Mouse (Mus musculus) heart, embryonic 14.5 days (tissue): ENCODE measurements at regions not wholly inside any gene's neighbourhood (a gene's known extent, or its start where the extent isn't known, plus 50 kb on each side); places are given as distances from the start of the nearest gene placed in this dataset.

Source experiments
- ATAC-seq: fragments of 200-750 bp; cut with Nextera tagmentation; 2 replicates; pipeline ENCODE4 v1.8.0; 2017; ENCODE audit warnings: low read depth, moderate TSS enrichment; ENCODE audit not compliant: insufficient number of reproducible peaks, insufficient read depth, low FRiP score
- H3K27ac ChIP-seq, 2 experiments: fragments of 200-500 bp in 1 of 2; fragments of 300-500 bp in 1 of 2; sonication (generic) in 1 of 2; replicated peaks in 1 of 2; 2 replicates each; pipeline ENCODE4 v1.5.1; 2012 to 2014; ENCODE audit warnings: low read depth in 2 of 2, low read length in 2 of 2, control low read depth in 1 of 2, mild to moderate bottlenecking in 1 of 2, mixed read lengths in 1 of 2; ENCODE audit not compliant: control insufficient read depth in 1 of 2, insufficient read depth in 1 of 2
- H3K27me3 ChIP-seq: fragments of 300-500 bp; sonication (generic); 2 replicates; pipeline ENCODE4 v1.6.1; 2014; ENCODE audit warnings: mild to moderate bottlenecking, low read length, control low read depth; ENCODE audit not compliant: control insufficient read depth, insufficient read depth
- H3K36me3 ChIP-seq: fragments of 300-500 bp; sonication (generic); 2 replicates; pipeline ENCODE4 v1.6.1; 2014; ENCODE audit warnings: mild to moderate bottlenecking, control low read depth, low read length, mixed read lengths; ENCODE audit not compliant: control insufficient read depth, insufficient read depth
- H3K4me1 ChIP-seq, 2 experiments: fragments of 200-500 bp in 1 of 2; fragments of 300-500 bp in 1 of 2; sonication (generic) in 1 of 2; 2 replicates each; pipeline ENCODE4 v1.6.1; 2012 to 2014; ENCODE audit warnings: low read length in 2 of 2, control low read depth in 1 of 2, mixed read lengths in 1 of 2; ENCODE audit not compliant: control insufficient read depth in 2 of 2, insufficient read depth in 2 of 2
- H3K4me2 ChIP-seq: fragments of 300-500 bp; sonication (generic); 2 replicates; pipeline ENCODE4 v1.6.1; 2014; ENCODE audit warnings: mild to moderate bottlenecking, low read length
- H3K4me3 ChIP-seq, 2 experiments: fragments of 200-500 bp in 1 of 2; fragments of 300-500 bp in 1 of 2; sonication (generic) in 1 of 2; 2 replicates each; pipeline ENCODE4 v1.5.1; 2012 to 2014; ENCODE audit warnings: low read length in 2 of 2, mild to moderate bottlenecking in 2 of 2, control low read depth in 1 of 2, low read depth in 1 of 2, moderate library complexity in 1 of 2; ENCODE audit not compliant: control insufficient read depth in 1 of 2, insufficient read depth in 1 of 2
- H3K9ac ChIP-seq: fragments of 300-500 bp; sonication (generic); 2 replicates; pipeline ENCODE4 v1.6.1; 2014; ENCODE audit warnings: mild to moderate bottlenecking, low read length
- H3K9me3 ChIP-seq: fragments of 300-500 bp; sonication (generic); 2 replicates; pipeline ENCODE4 v1.6.1; 2016; ENCODE audit warnings: low read length, control low read depth; ENCODE audit not compliant: control insufficient read depth
- WGBS: fragments of 180-500 bp; shearing (Covaris S2); extraction: QIAGEN DNeasy Blood & Tissue Kit; methylation state at CpG from one replicate; pipeline ENCODE4 v1.1.7; 2014; 5-methylcytosine and 5-hydroxymethylcytosine counted together

- no peak overlapping the region for H3K4me2 ChIP-seq
- H3K27ac ChIP-seq = no peak overlapping the region
- H3K9me3 ChIP-seq = no peaks in the 10 kb centered on the region
- ATAC-seq = no peak
- no peak overlapping the region for H3K9ac ChIP-seq
- H3K27me3 ChIP-seq = no peaks in the 10 kb centered on the region
- H3K36me3 ChIP-seq = no peaks in the 10 kb centered on the region
- H3K4me3 ChIP-seq = no peak overlapping the region
- H3K4me1 ChIP-seq = no peaks in the 10 kb centered on the region
- 94% methylated on average over 4 of the region's 4 CpGs for WGBS
Measured at GRCm38 (mm10) chr2:75427936-75428458, 231.1 kb upstream of the Hnrnpa3 start.

GRCm38 (mm10) chr2:75430161-75430940 lies 228.7 kb upstream of the Hnrnpa3 start:
- WGBS = 79% methylated on average over 4 of the region's 4 CpGs
- ATAC-seq = no peak
- no peaks in the 10 kb centered on the region for H3K4me1 ChIP-seq

GRCm38 (mm10) chr2:75431981-75432380 lies 227.1 kb upstream of the Hnrnpa3 start:
- no peak for ATAC-seq
- 62% methylated on average over 6 of the region's 6 CpGs for WGBS
- H3K4me1 ChIP-seq = no peaks in the 10 kb centered on the region
- no peak overlapping the region for H3K4me3 ChIP-seq
- no peak overlapping the region for H3K27ac ChIP-seq
- H3K4me2 ChIP-seq = no peak overlapping the region
- H3K9ac ChIP-seq = no peak overlapping the region
- H3K27me3 ChIP-seq = no peaks in the 10 kb centered on the region
- no peaks in the 10 kb centered on the region for H3K9me3 ChIP-seq
- H3K36me3 ChIP-seq = no peaks in the 10 kb centered on the region

More at GRCm38 (mm10) chr2:75430161-75430940, 228.7 kb upstream of the Hnrnpa3 start:
- H3K9ac ChIP-seq = no peak overlapping the region
- no peak overlapping the region for H3K27ac ChIP-seq
- H3K9me3 ChIP-seq = no peaks in the 10 kb centered on the region
- H3K36me3 ChIP-seq = no peaks in the 10 kb centered on the region
- no peaks in the 10 kb centered on the region for H3K27me3 ChIP-seq
- H3K4me3 ChIP-seq = no peak overlapping the region
- H3K4me2 ChIP-seq = no peak overlapping the region

GRCm38 (mm10) chr2:75434521-75434920 lies 224.5 kb upstream of the Hnrnpa3 start:
- H3K27ac ChIP-seq = no peak overlapping the region
- H3K9me3 ChIP-seq = no peaks in the 10 kb centered on the region
- no peaks in the 10 kb centered on the region for H3K36me3 ChIP-seq
- ATAC-seq = no peak
- no peaks in the 10 kb centered on the region for H3K4me1 ChIP-seq
- H3K9ac ChIP-seq = no peak overlapping the region
- H3K27me3 ChIP-seq = no peaks in the 10 kb centered on the region
- WGBS = 90% methylated on average over 17 of the region's 17 CpGs
- H3K4me2 ChIP-seq = no peak overlapping the region
- H3K4me3 ChIP-seq = no peak overlapping the region

- H3K36me3 ChIP-seq = no peaks in the 10 kb centered on the region
- no peak overlapping the region for H3K4me3 ChIP-seq
- no peak for ATAC-seq
- no peaks in the 10 kb centered on the region for H3K9me3 ChIP-seq
- H3K9ac ChIP-seq = no peak overlapping the region
- H3K27me3 ChIP-seq = no peaks in the 10 kb centered on the region
- no peak overlapping the region for H3K4me2 ChIP-seq
- H3K27ac ChIP-seq = no peak overlapping the region
- WGBS = 72% methylated on average over 10 of the region's 10 CpGs
- H3K4me1 ChIP-seq = no peaks in the 10 kb centered on the region
Measured at GRCm38 (mm10) chr2:75439522-75440230, 219.4 kb upstream of the Hnrnpa3 start.

- Histone ChIP-seq H3K36me3 (no peaks in the 10 kb centered on the region), H3K27me3 (no peaks in the 10 kb centered on the region), H3K9ac (no peak overlapping the region), H3K4me1 (no peaks in the 10 kb centered on the region), H3K4me2 (no peak overlapping the region), H3K4me3 (no peak overlapping the region), H3K9me3 (no peaks in the 10 kb centered on the region), H3K27ac (no peak overlapping the region)
- no peak for ATAC-seq
- 85% methylated on average over 1 of the region's 1 CpGs for WGBS
Measured at GRCm38 (mm10) chr2:75442632-75443031, 216.4 kb upstream of the Hnrnpa3 start.

GRCm38 (mm10) chr2:75445189-75445588 lies 213.9 kb upstream of the Hnrnpa3 start:
- H3K4me3 ChIP-seq = no peak overlapping the region
- no peak overlapping the region for H3K4me2 ChIP-seq
- no peak overlapping the region for H3K27ac ChIP-seq
- H3K9ac ChIP-seq = no peak overlapping the region
- H3K27me3 ChIP-seq = no peaks in the 10 kb centered on the region
- ATAC-seq = no peak
- no peaks in the 10 kb centered on the region for H3K9me3 ChIP-seq
- H3K36me3 ChIP-seq = no peaks in the 10 kb centered on the region
- H3K4me1 ChIP-seq = no peaks in the 10 kb centered on the region
